Mouse (Mus musculus): ENCODE measurements around the gene Gtf2h1. TPM values are rescaled to one million over a fixed set of nuclear protein-coding genes. Genes with fewer than 3 reads are reported as not detected.
A peak's percentile ranks its signal among the peaks of the same experiment; 100 is the strongest.
"Not testable (repeated sequence)": the region's sequence is repeated elsewhere in the genome, so short reads cannot be mapped to it uniquely, and the experiment has no call there.

Gtf2h1 gene
- polyA plus RNA-seq, 2 experiments = 13.4 to 27.8 TPM

DNA sequence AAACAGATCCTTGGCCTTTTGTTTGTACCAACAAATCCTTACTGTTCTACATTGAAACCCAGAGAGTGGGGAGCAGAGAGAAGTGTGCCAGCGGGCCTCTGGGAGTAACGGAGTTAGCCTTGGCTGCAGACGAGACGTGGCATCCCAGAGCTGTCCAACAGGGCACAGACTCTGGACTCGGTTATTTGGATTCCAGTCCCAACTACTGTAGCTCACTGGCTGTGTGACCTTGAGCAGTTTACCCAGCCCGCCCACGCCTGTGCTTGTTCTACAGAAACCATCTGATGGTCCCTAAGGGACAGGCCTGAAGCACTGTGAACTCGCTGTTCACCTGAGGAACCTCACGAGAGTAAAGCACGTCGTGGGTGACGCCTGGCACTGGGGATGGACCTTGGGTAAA lies 34.0 kb downstream of the Gtf2h1 start:
- H3K27me3 ChIP-seq (ENCODE audit: control insufficient read depth, insufficient read depth, low read length) = no peaks in the 10 kb centered on the region
- 73% methylated on average over 12 of the region's 12 CpGs for WGBS (ENCODE audit: insufficient replicate concordance)
- no peaks in the 10 kb centered on the region for H3K36me3 ChIP-seq (replicated peaks; ENCODE audit: control insufficient read depth, insufficient read depth, low read depth)
- H3K27ac ChIP-seq = peak overlapping the region; percentile 7; the same call in 1 of the 2 replicates
- no peak for DNase-seq (ENCODE audit: low read depth in 3 of 3, low spot score in 3 of 3)
- ATAC-seq (ENCODE audit: insufficient read depth) = peak; percentile 50
- no peaks in the 10 kb centered on the region for H3K9me3 ChIP-seq (ENCODE audit: control insufficient read depth, low read length)
- peaks cover 16 to 39% of the 10 kb centered on the region in 2 experiments for H3K4me1 ChIP-seq (replicated peaks; ENCODE audit: control insufficient read depth in 2 of 2, insufficient read depth in 2 of 2, low read length in 1 of 2)
- no peak overlapping the region for H3K4me2 ChIP-seq (ENCODE audit: low read depth)
- no peak overlapping the region for H3K4me3 ChIP-seq (ENCODE audit: insufficient read depth in 1 of 2, low read depth in 2 of 2, low read length in 2 of 2)
- TF ChIP-seq EP300 (IDR thresholded peaks at IDR 0.05; ENCODE audit: low read depth) = no peak
- TF ChIP-seq CTCF (IDR thresholded peaks at IDR 0.05; ENCODE audit: low read depth) = no peak
- no peak overlapping the region for H3K9ac ChIP-seq (replicated peaks)

DNA sequence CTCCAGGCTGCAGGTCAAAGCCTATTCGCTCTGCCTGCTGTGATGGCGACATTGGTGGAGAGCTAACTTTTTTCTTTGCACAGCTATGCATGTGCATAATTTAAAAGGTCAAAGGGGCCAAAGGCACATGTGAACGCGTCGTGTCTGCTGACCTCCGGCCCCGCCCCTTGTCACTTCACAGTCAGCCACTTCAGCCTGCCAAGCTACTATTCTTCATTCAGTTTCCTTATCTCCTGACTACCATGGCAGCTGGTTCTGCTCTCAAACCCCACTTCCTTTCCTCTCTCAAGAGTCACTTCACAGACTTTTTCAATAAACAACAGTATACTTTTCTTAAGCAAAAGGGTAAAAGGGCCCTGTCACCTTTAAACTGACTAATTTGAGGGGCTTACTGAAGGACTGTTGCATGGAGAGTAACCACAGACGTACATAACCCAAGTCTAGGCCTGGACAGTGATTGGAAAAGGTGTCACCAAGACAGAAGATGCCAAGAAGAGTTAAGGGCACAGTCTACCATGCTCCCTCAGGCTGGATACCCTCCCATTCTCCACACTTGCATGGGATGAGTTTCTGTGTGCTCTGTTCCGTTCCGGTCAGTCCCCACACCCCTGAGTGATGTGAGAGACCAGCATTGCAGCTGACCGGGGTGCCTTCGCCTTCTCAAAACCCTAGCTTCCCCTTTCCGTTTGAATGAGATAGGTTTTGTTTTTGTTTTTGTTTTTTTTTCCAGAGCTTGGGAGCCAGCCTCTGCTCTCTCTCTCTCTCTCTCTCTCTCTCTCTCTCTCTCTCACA lies 35.1 kb downstream of the Gtf2h1 start:
- no peak for DNase-seq (ENCODE audit: low read depth in 3 of 3, low spot score in 3 of 3)
- H3K27me3 ChIP-seq (ENCODE audit: control insufficient read depth, insufficient read depth, low read length) = no peaks in the 10 kb centered on the region
- peak; percentile 9; the same call in 1 of the 2 replicates for ATAC-seq (ENCODE audit: insufficient read depth)
- TF ChIP-seq EP300 (IDR thresholded peaks at IDR 0.05; ENCODE audit: low read depth) (no peak), CTCF (IDR thresholded peaks at IDR 0.05; ENCODE audit: low read depth) (no peak)
- peaks cover 16 to 39% of the 10 kb centered on the region in 2 experiments for H3K4me1 ChIP-seq (replicated peaks; ENCODE audit: control insufficient read depth in 2 of 2, insufficient read depth in 2 of 2, low read length in 1 of 2)
- H3K4me2 ChIP-seq (ENCODE audit: low read depth) = no peak overlapping the region
- WGBS (ENCODE audit: insufficient replicate concordance) = 12% methylated on average over 13 of the region's 13 CpGs
- no peak overlapping the region for H3K9ac ChIP-seq (replicated peaks)
- H3K9me3 ChIP-seq (ENCODE audit: control insufficient read depth, low read length) = no peaks in the 10 kb centered on the region
- H3K27ac ChIP-seq = peak overlapping the region; percentile 7; the same call in 1 of the 2 replicates
- no peaks in the 10 kb centered on the region for H3K36me3 ChIP-seq (replicated peaks; ENCODE audit: control insufficient read depth, insufficient read depth, low read depth)
- no peak overlapping the region for H3K4me3 ChIP-seq (ENCODE audit: insufficient read depth in 1 of 2, low read depth in 2 of 2, low read length in 2 of 2)

DNA sequence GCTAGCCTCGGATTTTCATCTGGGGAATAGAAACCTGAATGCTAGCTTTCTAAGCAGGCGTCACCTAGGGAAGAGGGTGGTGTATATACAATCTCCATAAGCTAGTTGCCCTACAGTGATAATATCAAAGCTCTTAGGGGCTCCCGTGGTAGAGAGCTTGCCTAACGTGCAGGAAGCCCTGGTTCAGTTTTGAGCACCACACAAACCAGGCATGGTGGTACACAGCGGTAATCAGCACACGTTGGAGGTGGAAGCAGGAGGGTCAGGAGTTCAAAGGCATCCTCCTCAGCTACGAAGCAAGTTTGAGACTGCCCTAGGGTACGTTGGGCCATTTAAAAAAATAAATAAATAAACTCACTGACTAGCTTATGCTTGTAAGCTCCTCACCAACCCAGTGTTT lies 35.8 kb downstream of the Gtf2h1 start:
- ATAC-seq (ENCODE audit: insufficient read depth) = no peak
- WGBS (ENCODE audit: insufficient replicate concordance) = 35% methylated on average over 8 of the region's 8 CpGs
- TF ChIP-seq CTCF (IDR thresholded peaks at IDR 0.05; ENCODE audit: low read depth) (no peak), EP300 (IDR thresholded peaks at IDR 0.05; ENCODE audit: low read depth) (no peak)

DNA sequence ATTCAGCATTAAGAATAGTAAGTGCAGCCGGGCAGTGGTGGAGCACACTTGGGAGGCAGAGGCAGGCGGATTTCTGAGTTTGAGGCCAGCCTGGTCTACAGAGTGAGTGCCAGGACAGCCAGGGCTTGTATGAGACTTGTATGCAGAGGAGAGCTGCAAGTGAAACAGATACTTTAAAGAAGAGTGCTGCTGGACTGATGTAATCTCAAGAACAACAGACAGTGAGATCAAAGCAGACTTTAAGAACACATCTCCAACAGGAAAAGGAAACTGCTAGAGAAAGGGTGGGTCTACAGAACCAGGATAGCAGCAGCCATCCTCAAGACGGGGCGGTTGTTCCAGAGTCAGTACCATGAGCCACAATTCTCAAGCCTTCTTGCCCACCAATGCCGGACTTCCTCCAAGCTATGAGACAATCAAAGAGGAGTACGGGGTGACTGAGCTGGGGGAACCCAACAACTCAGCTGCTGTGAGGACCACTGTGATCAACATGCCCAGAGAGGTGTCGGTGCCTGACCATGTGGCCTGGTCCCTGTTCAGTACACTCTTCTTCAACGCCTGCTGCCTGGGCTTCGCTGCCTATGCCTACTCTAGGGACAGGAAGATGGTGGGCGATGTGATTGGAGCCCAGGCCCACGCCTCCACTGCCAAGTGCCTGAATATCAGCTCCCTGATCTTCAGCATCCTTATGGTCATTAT lies 36.4 kb downstream of the Gtf2h1 start:
- DNase-seq (ENCODE audit: low read depth in 3 of 3, low spot score in 3 of 3); H3K4me2 ChIP-seq (ENCODE audit: low read depth); H3K9me3 ChIP-seq (ENCODE audit: control insufficient read depth, low read length); H3K9ac ChIP-seq (replicated peaks); H3K4me3 ChIP-seq (ENCODE audit: insufficient read depth in 1 of 2, low read depth in 2 of 2, low read length in 2 of 2); H3K27me3 ChIP-seq (ENCODE audit: control insufficient read depth, insufficient read depth, low read length); ATAC-seq (ENCODE audit: insufficient read depth); H3K36me3 ChIP-seq (replicated peaks; ENCODE audit: control insufficient read depth, insufficient read depth, low read depth); H3K27ac ChIP-seq: not testable (repeated sequence)
- peaks cover 16 to 39% of the 10 kb centered on the region in 2 experiments for H3K4me1 ChIP-seq (replicated peaks; ENCODE audit: control insufficient read depth in 2 of 2, insufficient read depth in 2 of 2, low read length in 1 of 2)
- WGBS (ENCODE audit: insufficient replicate concordance) = 65% methylated on average over 11 of the region's 11 CpGs

More for the DNA sequence above, 35.8 kb downstream of the Gtf2h1 start:
- no peaks in the 10 kb centered on the region for H3K27me3 ChIP-seq (ENCODE audit: control insufficient read depth, insufficient read depth, low read length)
- H3K9ac ChIP-seq (replicated peaks) = no peak overlapping the region
- peaks cover 16 to 39% of the 10 kb centered on the region in 2 experiments for H3K4me1 ChIP-seq (replicated peaks; ENCODE audit: control insufficient read depth in 2 of 2, insufficient read depth in 2 of 2, low read length in 1 of 2)
- no peaks in the 10 kb centered on the region for H3K9me3 ChIP-seq (ENCODE audit: control insufficient read depth, low read length)
- H3K4me3 ChIP-seq (ENCODE audit: insufficient read depth in 1 of 2, low read depth in 2 of 2, low read length in 2 of 2) = no peak overlapping the region
- DNase-seq (ENCODE audit: low read depth in 3 of 3, low spot score in 3 of 3) = no peak
- H3K27ac ChIP-seq = no peak overlapping the region
- H3K36me3 ChIP-seq (replicated peaks; ENCODE audit: control insufficient read depth, insufficient read depth, low read depth) = no peaks in the 10 kb centered on the region
- no peak overlapping the region for H3K4me2 ChIP-seq (ENCODE audit: low read depth)

DNA sequence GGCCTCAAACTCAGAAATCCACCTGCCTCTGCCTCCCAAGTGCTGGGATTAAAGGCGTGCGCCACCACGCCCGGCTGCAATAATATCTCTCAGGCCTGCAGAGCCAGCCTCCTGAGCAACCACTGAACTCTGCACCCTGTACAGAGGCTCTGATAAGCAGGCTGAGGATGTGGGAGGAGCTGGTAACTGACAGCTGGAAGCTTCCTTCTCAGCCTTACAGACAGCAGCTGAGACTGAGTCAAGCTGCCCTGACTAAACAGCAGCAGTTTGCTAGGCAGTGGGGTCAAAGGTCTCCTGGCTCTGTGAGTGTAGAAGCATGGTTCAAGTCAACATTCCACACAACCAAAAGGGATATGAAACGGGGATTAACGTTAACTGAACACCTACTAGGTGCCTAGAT lies 37.4 kb downstream of the Gtf2h1 start:
- Histone ChIP-seq H3K27ac (no peak overlapping the region), H3K4me2 (ENCODE audit: low read depth) (no peak overlapping the region), H3K4me1 (replicated peaks; ENCODE audit: control insufficient read depth in 2 of 2, insufficient read depth in 2 of 2, low read length in 1 of 2) (peaks cover 16 to 43% of the 10 kb centered on the region in 2 experiments), H3K9ac (replicated peaks) (no peak overlapping the region), H3K27me3 (ENCODE audit: control insufficient read depth, insufficient read depth, low read length) (no peaks in the 10 kb centered on the region), H3K9me3 (ENCODE audit: control insufficient read depth, low read length) (no peaks in the 10 kb centered on the region), H3K36me3 (replicated peaks; ENCODE audit: control insufficient read depth, insufficient read depth, low read depth) (no peaks in the 10 kb centered on the region), H3K4me3 (ENCODE audit: insufficient read depth in 1 of 2, low read depth in 2 of 2, low read length in 2 of 2) (no peak overlapping the region)
- peak; percentile 56 to 61 (median 58) for DNase-seq (ENCODE audit: low read depth in 3 of 3, low spot score in 3 of 3)
- no peak for TF ChIP-seq CTCF (IDR thresholded peaks at IDR 0.05; ENCODE audit: low read depth)
- no peak for TF ChIP-seq EP300 (IDR thresholded peaks at IDR 0.05; ENCODE audit: low read depth)
- peak; percentile 82 for ATAC-seq (ENCODE audit: insufficient read depth)
- 4% methylated on average over 6 of the region's 6 CpGs for WGBS (ENCODE audit: insufficient replicate concordance)
